Mouse (Mus musculus): ENCODE measurements around the gene Pdss2.

Pdss2 gene

DNA sequence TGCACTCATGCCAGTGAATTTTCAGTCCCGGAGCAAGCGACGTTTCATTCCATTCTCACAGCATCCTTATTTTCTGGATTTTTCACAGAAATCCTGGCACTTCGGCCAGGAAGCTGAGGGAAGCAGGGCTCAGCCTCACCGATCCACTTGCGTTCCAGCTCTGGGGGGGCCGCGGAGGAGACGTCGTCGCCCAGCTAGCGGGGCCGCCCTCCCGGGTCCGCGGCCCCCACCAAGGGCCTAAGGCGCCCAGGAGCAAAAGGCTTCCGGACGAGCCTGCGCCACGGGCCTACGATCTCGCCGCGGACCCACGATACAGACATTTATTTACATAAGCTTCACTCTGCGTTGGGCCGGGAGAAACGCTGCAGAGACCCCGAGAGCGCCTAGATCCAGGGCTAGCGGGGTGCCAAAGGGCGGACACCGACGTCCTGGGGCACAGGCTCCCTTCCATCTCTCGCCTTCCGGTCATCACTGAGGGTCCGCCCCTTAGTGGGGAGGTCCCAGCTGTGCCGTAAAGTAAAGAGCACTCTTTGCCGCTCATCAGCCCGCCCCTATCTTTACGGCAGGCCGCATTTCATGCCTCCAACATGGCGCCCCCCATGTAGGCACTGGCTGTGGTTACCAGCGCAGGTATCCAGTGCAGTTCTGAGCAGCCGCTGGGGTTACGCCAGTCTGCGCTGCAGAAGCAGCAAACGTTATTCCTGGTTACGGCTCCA lies at the start of gene Pdss2:
Gene Pdss2, plus strand, starts transcription at position 577 of the 716 bp plus-strand sequence.
- in situ Hi-C loops (cut with MboI, MseI) = no loop called here

GRCm38 (mm10) chr10:43172066-43172465 lies 49.2 kb upstream of the Pdss2 start:
- in situ Hi-C loops (cut with MboI, MseI) = no loop called here

- in situ Hi-C loops (cut with MboI, MseI) = no loop called here
Observed at GRCm38 (mm10) chr10:43172554-43172953, 48.7 kb upstream of the Pdss2 start.

DNA sequence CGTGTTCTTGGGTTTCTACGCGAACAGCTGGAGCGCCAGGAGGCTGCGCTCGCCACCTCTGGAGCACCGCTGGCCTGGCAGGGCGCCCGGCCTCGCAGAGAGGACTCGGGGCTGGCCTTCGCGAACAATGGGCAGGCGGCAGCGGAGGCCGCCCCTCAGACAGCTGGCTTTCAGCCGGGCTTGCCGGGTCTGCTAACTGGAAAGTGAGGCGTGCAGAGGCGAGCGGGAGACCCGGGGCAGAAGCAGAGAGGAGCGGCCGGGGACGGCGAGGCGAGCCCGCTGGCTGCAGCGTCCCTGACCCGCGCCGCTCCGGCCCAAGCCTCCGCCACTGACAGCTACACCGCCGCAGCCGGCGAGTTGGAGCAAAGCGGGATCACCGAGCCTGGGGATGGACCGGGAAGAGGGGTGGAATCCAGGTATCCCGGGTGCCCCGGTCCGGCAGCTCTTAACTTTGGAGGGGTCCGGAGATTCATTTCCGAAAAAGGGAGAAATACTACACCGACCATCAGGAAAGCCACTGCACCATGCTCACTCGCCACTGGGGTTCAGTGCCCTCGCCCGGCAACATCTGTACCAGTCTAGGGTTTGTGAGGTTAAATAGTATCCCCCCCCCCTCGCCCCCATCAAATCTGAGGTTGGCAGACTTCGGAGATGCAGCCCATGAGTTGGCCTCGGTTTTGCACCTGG lies 48.0 kb upstream of the Pdss2 start:
- in situ Hi-C loops (cut with MboI, MseI) = no loop called here

DNA sequence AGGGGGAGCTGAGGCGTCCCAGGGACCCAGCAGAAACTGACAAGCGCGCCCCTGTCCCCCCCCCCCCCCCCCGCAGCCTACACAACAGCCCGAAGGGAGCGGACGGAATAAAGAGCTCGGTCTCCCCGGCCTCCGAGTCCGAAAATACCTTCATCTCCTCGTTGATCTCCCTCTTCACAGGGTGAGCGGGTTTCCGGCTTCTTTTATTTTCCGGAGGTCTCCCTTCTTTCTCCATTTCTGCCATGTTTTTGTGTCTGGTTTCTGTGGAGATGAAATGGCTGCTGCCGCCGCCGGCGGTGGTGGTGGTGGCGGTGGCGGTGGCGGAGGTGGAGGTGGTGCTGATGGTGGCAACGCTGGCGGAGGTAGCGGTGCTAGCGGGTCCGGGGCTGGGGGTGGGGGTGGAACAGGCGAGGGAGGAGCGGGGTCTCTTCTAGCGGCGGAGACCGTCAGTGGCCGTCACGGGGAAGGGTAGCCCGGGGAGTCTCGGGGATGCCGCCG lies 47.4 kb upstream of the Pdss2 start:
- in situ Hi-C loops (cut with MboI, MseI) = no loop called here

GRCm38 (mm10) chr10:43174326-43175155 lies 46.7 kb upstream of the Pdss2 start, which contains the start of the genes Sobp and 9030612E09Rik:
Sobp (minus strand) TSS chr10:43174530.
9030612E09Rik (plus strand) TSS chr10:43174704.
- in situ Hi-C loops (cut with MboI, MseI) = no loop called here

DNA sequence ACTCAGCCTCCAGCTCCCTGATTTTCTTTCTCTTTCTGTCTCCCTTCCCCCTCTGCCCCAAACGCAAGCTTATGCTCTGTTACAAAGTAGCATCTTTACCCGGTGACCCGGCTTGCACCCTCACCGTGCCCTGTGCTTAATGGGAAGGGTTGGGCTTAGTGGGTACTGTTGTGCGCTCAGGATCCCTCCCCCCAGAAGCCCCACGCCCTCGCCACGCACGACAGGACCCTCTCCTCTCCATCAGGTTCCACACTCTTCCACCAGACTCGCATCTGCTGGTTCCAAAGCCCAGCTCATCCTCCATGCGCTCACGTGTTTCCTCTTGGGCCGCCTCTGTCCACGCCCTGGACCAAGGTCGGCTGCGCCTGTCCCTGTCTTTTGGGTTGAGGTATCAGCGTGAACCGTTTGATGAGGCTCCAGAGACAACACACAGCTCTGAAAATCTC lies 46.1 kb upstream of the Pdss2 start:
- in situ Hi-C loops (cut with MboI, MseI) = no loop called here

GRCm38 (mm10) chr10:43180313-43180912 lies 40.9 kb upstream of the Pdss2 start:
- in situ Hi-C loops (cut with MboI, MseI) = no loop called here

- in situ Hi-C loops (cut with MboI, MseI) = no loop called here
Observed at GRCm38 (mm10) chr10:43200206-43200605, 21.1 kb upstream of the Pdss2 start.

GRCm38 (mm10) chr10:43203865-43204264 lies 17.4 kb upstream of the Pdss2 start:
- in situ Hi-C loops (cut with MboI, MseI) = no loop called here

DNA sequence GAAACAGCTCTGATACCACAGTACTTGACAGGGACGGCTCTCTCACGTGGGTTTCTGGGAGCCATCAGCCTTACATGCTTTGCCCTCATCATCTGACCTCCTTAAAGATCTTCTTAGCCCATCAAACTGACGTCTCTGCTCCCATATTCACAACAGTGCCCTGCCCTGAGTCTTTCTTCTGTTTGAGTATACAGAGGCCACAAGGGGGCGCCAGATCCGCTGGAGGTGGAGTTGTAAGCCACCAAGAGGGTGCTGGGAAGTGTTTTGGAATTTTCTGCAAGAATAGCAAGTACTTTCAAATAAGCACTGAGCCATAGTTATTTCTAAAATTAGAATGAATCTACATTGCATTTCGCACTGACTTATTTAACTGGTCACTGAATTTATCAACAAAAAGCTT lies 9.4 kb upstream of the Pdss2 start:
- in situ Hi-C loops (cut with MboI, MseI) = loop anchor here (5.0 to 10.0 kb wide), 2 partner anchors 163 to 165 kb away; no protein-coding TSS in a partner anchor

DNA sequence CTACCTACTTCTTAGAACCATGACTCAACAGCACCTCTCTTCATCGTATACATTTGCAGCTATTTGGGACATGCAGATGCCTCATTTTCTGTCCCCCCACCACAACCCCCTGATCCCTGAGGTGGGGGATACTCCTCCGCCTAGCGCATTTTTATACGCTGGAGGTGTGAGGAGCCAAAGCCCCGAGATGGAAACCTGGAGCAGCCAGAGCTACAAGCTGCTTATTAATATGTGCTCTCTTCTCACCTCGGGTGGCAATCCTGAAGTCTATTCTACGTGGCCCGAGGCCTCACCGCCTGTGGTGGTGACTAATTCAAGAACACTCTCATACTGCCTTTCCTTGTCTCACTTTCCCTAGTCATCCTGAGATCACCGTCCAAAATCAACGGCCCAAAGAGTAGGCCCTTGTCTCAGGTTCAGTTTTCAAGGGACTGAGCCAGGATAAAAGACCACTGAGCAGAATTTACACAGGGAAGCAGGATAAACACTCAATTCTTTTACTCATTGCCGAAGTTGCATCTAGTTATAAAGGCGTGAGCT lies 3.9 kb upstream of the Pdss2 start:
- in situ Hi-C loops (cut with MboI, MseI) = loop anchor here in 1 of 2 experiments (10.0 kb wide), 1 partner anchor 157 kb away; no protein-coding TSS in a partner anchor

DNA sequence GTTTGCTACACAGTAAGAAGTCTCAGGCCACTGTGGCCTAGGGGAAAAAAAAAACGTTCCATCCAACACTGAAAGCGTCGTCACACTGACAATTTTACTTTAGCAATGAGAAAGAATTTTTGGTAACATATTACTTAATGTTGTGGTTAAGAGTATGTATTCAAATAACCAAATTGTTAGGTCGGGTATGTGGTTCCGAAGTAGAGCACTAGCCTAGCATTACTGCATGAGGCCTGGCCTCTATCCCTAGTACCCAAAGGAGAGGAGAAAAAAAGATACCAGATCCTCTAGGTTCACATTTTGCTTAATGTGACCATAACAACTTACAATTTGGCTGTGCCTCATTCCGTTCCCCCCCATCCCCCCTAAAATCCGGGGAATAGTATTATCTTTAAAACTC lies 807 bp upstream of the Pdss2 start:
- in situ Hi-C loops (cut with MboI, MseI) = no loop called here

- in situ Hi-C loops (cut with MboI, MseI) = no loop called here
Observed at GRCm38 (mm10) chr10:43221659-43222058, 373 bp downstream of the Pdss2 start.

DNA sequence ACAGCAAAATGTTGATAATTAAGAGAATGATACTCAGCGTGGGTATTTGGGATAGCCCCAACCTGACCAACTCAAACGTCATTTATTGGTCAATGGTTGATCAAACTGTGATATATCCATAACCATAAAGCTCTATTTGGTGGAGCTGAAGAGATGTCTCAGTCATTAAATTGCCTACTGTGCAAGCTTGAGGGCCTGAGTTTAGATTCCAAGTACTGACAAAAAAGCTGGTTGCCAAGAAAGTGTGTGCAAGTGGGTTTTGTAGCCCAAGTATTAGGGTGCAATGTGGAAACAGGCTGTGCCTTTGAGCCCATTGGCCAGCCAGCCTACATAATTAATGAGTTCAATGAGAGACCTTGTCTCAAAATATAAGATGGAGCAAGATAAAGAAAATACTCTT lies 2.1 kb downstream of the Pdss2 start:
- in situ Hi-C loops (cut with MboI, MseI) = no loop called here

DNA sequence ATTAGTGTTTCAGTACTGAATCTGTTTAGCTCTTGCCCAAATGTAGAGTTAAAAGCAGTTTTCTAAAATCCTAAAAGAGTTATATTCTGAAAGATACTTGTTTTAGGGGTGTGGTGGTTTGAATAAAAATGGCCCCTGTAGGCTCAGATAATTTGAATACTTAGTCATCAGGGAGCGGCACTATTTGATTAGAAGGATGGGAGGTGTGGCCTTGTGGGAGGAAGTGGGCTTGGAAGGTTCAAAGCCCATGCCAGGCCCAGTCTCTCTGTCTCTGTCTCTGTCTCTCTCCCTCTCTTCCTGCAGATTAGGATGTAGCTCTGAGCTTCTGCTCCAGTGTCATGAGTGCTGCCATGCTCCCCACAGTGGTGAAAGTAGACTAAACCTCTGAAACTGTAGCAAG lies 5.1 kb downstream of the Pdss2 start:
- in situ Hi-C loops (cut with MboI, MseI) = no loop called here

DNA sequence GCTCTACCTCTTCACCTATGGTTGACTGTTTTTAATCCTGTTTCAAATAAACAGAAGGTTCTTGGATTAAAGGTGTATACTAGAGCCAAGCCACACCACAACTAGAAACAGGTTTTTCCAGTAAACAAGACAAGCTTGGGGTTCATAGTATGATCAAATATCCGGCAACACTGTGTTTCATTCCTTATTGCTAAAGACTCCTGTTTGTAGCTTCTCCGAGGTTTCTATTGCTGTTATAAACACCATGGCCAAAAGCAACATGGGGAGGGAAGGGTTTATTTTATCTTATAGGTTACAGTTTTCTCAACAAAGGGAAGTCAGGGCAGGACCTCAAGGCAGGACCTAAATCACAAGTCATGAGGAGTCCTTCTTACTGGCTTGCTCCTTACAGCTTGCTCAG lies 8.0 kb downstream of the Pdss2 start:
- in situ Hi-C loops (cut with MboI, MseI) = no loop called here

GRCm38 (mm10) chr10:43234522-43234921 lies 13.2 kb downstream of the Pdss2 start:
- in situ Hi-C loops (cut with MboI, MseI) = no loop called here

DNA sequence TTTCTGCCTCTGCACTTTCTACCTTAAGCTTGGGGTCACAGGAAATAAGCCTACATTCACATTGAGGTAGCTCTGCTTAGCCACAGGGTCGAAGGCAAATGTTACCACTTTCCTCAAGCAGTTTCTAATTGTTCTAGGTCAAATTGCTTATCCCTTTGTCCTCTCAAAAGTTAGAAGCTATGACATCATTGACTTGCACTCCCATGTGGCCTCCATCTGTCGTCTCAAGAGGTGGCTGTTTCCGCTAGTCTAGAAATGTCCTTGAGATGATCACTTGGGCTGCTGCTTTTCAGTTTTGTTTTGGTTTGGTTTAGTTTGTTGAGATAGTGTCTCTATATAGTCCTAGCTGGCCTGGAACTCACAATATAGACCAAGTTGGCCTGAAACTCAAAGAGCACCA lies 13.7 kb downstream of the Pdss2 start:
- in situ Hi-C loops (cut with MboI, MseI) = no loop called here

- in situ Hi-C loops (cut with MboI, MseI) = no loop called here
Observed at GRCm38 (mm10) chr10:43235758-43236669, 14.7 kb downstream of the Pdss2 start.

All from T-helper 17 cell (primary cell).